Mouse (Mus musculus): ENCODE data around the gene Gm29866.
"Not testable (repeated sequence)": the region's sequence is repeated elsewhere in the genome, so short reads cannot be mapped to it uniquely, and the experiment has no call there.

The Gm29866 gene

GRCm38 (mm10) chrY:20993557-20993956 lies at the start of gene Gm29866:
Gene Gm29866 (minus strand): TSS chrY:20993657.
- not testable (repeated sequence) for DNase-seq (ENCODE audit: low spot score)
